Mouse (Mus musculus): ENCODE measurements around the gene Rrp1. TPM values are rescaled to one million over a fixed set of nuclear protein-coding genes. Genes with fewer than 3 reads are reported as not detected.
"Not testable (repeated sequence)": the region's sequence is repeated elsewhere in the genome, so short reads cannot be mapped to it uniquely, and the experiment has no call there.

Gene Rrp1
- polyA plus RNA-seq, 1 experiment: 42.0 TPM

GRCm38 (mm10) chr10:78366195-78366834 lies 46.5 kb downstream of the Rrp1 start:
- Histone ChIP-seq H3K27me3 (ENCODE audit: control insufficient read depth, insufficient read depth, low read length) (0 out of 2 replicates have a peak, but pooled peaks cover 4% of the 10 kb centered on the region), H3K4me1 (ENCODE audit: control insufficient read depth, insufficient read depth, insufficient read length, low read length) (peaks cover 11% of the 10 kb centered on the region; the same call in 1 of the 2 replicates), H3K27ac (ENCODE audit: insufficient read depth, low read depth, low read length) (no peak overlapping the region), H3K36me3 (ENCODE audit: control insufficient read depth, insufficient read depth, low read length) (no peaks in the 10 kb centered on the region), H3K4me3 (ENCODE audit: low read depth, low read length) (no peak overlapping the region)
- 40% methylated on average over 5 of the region's 5 CpGs for WGBS
- TF ChIP-seq POLR2A (IDR thresholded peaks at IDR 0.05; ENCODE audit: low read depth, low read length): no peak
- no peak for TF ChIP-seq CTCF (IDR thresholded peaks at IDR 0.05; ENCODE audit: extremely low read depth, insufficient read length, insufficient replicate concordance, low read depth, low read length)

DNA sequence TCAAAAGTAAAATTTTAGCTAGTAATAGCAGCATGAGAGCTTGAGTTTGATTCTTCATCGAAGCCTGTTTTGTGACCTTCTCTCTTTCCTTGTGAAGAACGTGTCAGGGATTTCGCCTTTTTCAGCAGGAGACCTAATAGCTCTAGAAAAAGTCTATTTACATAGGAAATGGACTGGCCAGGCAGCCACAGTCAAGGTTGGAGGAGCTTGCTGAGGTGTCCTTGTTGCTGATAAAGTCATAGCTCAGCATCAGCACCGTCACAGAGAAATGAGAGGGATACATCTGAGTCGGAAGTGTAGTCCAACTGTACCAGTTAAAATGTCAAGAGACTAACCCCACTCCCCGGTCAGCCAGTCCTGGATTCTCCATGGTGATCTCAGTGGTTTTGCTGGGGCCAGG lies 47.3 kb downstream of the Rrp1 start:
- Histone ChIP-seq H3K27ac (ENCODE audit: insufficient read depth, low read depth, low read length) (no peak overlapping the region), H3K4me1 (ENCODE audit: control insufficient read depth, insufficient read depth, insufficient read length, low read length) (peaks cover 11% of the 10 kb centered on the region; the same call in 1 of the 2 replicates), H3K4me3 (ENCODE audit: low read depth, low read length) (no peak overlapping the region), H3K27me3 (ENCODE audit: control insufficient read depth, insufficient read depth, low read length) (0 out of 2 replicates have a peak, but pooled peaks cover 4% of the 10 kb centered on the region), H3K36me3 (ENCODE audit: control insufficient read depth, insufficient read depth, low read length) (no peaks in the 10 kb centered on the region)
- WGBS: 93% methylated on average over 6 of the region's 6 CpGs
- TF ChIP-seq CTCF (IDR thresholded peaks at IDR 0.05; ENCODE audit: extremely low read depth, insufficient read length, insufficient replicate concordance, low read depth, low read length) (no peak), POLR2A (IDR thresholded peaks at IDR 0.05; ENCODE audit: low read depth, low read length) (no peak)

DNA sequence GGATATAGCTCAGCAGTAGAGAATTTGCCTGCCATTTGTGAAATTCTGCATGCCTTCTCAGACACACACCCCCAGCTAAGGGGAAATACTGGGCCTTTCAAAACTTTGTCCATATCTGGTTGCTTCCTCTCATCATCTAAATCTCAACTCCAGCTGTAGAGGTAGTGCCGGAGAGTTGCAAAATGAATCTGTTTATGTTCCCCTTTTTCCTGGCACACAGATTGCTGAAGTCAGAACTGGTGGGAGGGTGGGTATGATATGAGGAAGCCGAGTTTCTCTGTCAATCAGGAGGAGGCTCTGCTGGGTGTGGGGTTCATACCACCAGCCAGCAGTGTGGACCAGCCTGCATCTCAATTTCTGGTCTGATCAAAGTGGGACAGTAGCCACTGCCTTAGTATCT lies 48.7 kb downstream of the Rrp1 start:
- no peak overlapping the region for H3K4me3 ChIP-seq (ENCODE audit: low read depth, low read length)
- H3K27ac ChIP-seq (ENCODE audit: insufficient read depth, low read depth, low read length): no peak overlapping the region
- peaks cover 11% of the 10 kb centered on the region; the same call in 1 of the 2 replicates for H3K4me1 ChIP-seq (ENCODE audit: control insufficient read depth, insufficient read depth, insufficient read length, low read length)
- 60% methylated on average over 2 of the region's 2 CpGs for WGBS
- H3K36me3 ChIP-seq (ENCODE audit: control insufficient read depth, insufficient read depth, low read length): no peaks in the 10 kb centered on the region
- TF ChIP-seq CTCF (IDR thresholded peaks at IDR 0.05; ENCODE audit: extremely low read depth, insufficient read length, insufficient replicate concordance, low read depth, low read length): no peak
- no peak for TF ChIP-seq POLR2A (IDR thresholded peaks at IDR 0.05; ENCODE audit: low read depth, low read length)
- 0 out of 2 replicates have a peak, but pooled peaks cover 4% of the 10 kb centered on the region for H3K27me3 ChIP-seq (ENCODE audit: control insufficient read depth, insufficient read depth, low read length)

DNA sequence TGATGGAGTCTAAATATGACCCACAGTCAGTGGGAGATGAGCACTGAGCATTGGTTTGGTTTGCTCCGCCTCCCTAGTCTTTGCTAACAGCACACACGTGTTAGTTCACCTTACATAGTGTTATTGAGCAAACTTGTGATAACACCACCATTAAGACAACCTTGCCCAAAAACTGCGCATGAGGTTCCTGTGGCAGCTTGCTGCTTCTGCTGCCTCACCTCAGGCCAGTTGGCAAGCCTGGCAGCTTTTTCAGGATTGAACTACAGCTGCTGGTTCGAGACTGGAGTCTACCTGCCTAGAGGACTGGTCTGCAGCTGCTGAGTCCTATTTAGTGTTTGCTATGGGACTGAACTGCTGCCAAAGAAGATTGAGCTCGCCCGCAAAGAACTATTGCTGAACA lies 49.5 kb downstream of the Rrp1 start:
- TF ChIP-seq POLR2A (IDR thresholded peaks at IDR 0.05; ENCODE audit: low read depth, low read length) (no peak), CTCF (IDR thresholded peaks at IDR 0.05; ENCODE audit: extremely low read depth, insufficient read length, insufficient replicate concordance, low read depth, low read length) (no peak)
- no peak overlapping the region for H3K27ac ChIP-seq (ENCODE audit: insufficient read depth, low read depth, low read length)
- H3K27me3 ChIP-seq (ENCODE audit: control insufficient read depth, insufficient read depth, low read length): 0 out of 2 replicates have a peak, but pooled peaks cover 4% of the 10 kb centered on the region
- H3K36me3 ChIP-seq (ENCODE audit: control insufficient read depth, insufficient read depth, low read length): no peaks in the 10 kb centered on the region
- peaks cover 11% of the 10 kb centered on the region; the same call in 1 of the 2 replicates for H3K4me1 ChIP-seq (ENCODE audit: control insufficient read depth, insufficient read depth, insufficient read length, low read length)
- H3K4me3 ChIP-seq (ENCODE audit: low read depth, low read length): no peak overlapping the region
- 87% methylated on average over 6 of the region's 6 CpGs for WGBS

GRCm38 (mm10) chr10:78361951-78362350 lies 50.9 kb downstream of the Rrp1 start:
- H3K27me3 ChIP-seq (ENCODE audit: control insufficient read depth, insufficient read depth, low read length): 0 out of 2 replicates have a peak, but pooled peaks cover 4% of the 10 kb centered on the region
- TF ChIP-seq POLR2A (IDR thresholded peaks at IDR 0.05; ENCODE audit: low read depth, low read length) (no peak), CTCF (IDR thresholded peaks at IDR 0.05; ENCODE audit: extremely low read depth, insufficient read length, insufficient replicate concordance, low read depth, low read length) (no peak)
- no peak overlapping the region for H3K27ac ChIP-seq (ENCODE audit: insufficient read depth, low read depth, low read length)
- WGBS: 85% methylated on average over 2 of the region's 2 CpGs
- H3K36me3 ChIP-seq (ENCODE audit: control insufficient read depth, insufficient read depth, low read length): no peaks in the 10 kb centered on the region
- H3K4me3 ChIP-seq (ENCODE audit: low read depth, low read length): no peak overlapping the region
- H3K4me1 ChIP-seq (ENCODE audit: control insufficient read depth, insufficient read depth, insufficient read length, low read length): peaks cover 3% of the 10 kb centered on the region; the same call in 1 of the 2 replicates

- Histone ChIP-seq H3K4me3 (ENCODE audit: low read depth, low read length) (no peak overlapping the region), H3K27ac (ENCODE audit: insufficient read depth, low read depth, low read length) (no peak overlapping the region), H3K4me1 (ENCODE audit: control insufficient read depth, insufficient read depth, insufficient read length, low read length) (no peaks in the 10 kb centered on the region), H3K27me3 (ENCODE audit: control insufficient read depth, insufficient read depth, low read length) (no peaks in the 10 kb centered on the region), H3K36me3 (ENCODE audit: control insufficient read depth, insufficient read depth, low read length) (no peaks in the 10 kb centered on the region)
- 65% methylated on average over 3 of the region's 3 CpGs for WGBS
- TF ChIP-seq CTCF (IDR thresholded peaks at IDR 0.05; ENCODE audit: extremely low read depth, insufficient read length, insufficient replicate concordance, low read depth, low read length): no peak
- TF ChIP-seq POLR2A (IDR thresholded peaks at IDR 0.05; ENCODE audit: low read depth, low read length): no peak
Measured at GRCm38 (mm10) chr10:78360290-78360711, 52.5 kb downstream of the Rrp1 start.

DNA sequence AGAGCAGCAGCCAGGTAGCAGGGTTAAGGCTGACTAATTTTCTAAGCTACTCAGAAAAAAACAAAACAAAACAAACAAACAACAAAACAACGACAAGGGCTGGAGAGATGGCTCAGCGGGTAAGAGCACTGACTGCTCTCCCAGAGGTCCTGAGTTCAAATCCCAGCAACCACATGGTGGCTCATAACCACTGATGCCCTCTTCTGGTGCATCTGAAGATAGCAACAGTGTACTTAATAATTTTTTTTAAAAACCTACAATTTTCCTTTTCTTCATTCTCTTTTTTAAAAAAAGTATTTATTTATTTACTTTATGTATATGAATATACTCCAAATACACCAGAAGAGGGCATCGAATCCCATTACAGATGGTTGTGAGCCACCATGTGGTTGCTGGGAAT lies 53.8 kb downstream of the Rrp1 start:
- WGBS: 87% methylated on average over 3 of the region's 3 CpGs
- not testable (repeated sequence) for H3K36me3 ChIP-seq (ENCODE audit: control insufficient read depth, insufficient read depth, low read length); H3K4me3 ChIP-seq (ENCODE audit: low read depth, low read length); H3K27ac ChIP-seq (ENCODE audit: insufficient read depth, low read depth, low read length); H3K4me1 ChIP-seq (ENCODE audit: control insufficient read depth, insufficient read depth, insufficient read length, low read length); H3K27me3 ChIP-seq (ENCODE audit: control insufficient read depth, insufficient read depth, low read length)
- TF ChIP-seq CTCF (IDR thresholded peaks at IDR 0.05; ENCODE audit: extremely low read depth, insufficient read length, insufficient replicate concordance, low read depth, low read length): peak; percentile 47; the same call in 1 of the 2 replicates
